Mouse (Mus musculus): Measurements from ENCODE around the gene Emc3. TPM values are rescaled to one million over a fixed set of nuclear protein-coding genes. Genes with fewer than 3 reads are reported as not detected.

Emc3 gene
- polyA plus RNA-seq, 1 experiment from 2014 or later, result 103 TPM

GRCm38 (mm10) chr6:113517434-113518080, 13.9 kb downstream of the Emc3 start:
- no peaks in the 10 kb centered on the region for H3K27me3 ChIP-seq
- no peak for ATAC-seq (ENCODE audit: borderline replicate concordance, extremely low read depth, low FRiP score, low TSS enrichment)
- no peak overlapping the region for H3K9ac ChIP-seq
- WGBS, result 86% methylated on average over 8 of the region's 8 CpGs
- H3K4me2 ChIP-seq, result no peak overlapping the region
- no peaks in the 10 kb centered on the region for H3K9me3 ChIP-seq
- no peak overlapping the region for H3K4me3 ChIP-seq
- H3K27ac ChIP-seq, result no peak overlapping the region
- no peaks in the 10 kb centered on the region for H3K4me1 ChIP-seq
- H3K36me3 ChIP-seq, result peaks cover 88% of the 10 kb centered on the region

- 96% methylated on average over 3 of the region's 3 CpGs for WGBS
- Histone ChIP-seq H3K9me3 (no peaks in the 10 kb centered on the region), H3K9ac (no peak overlapping the region), H3K27me3 (no peaks in the 10 kb centered on the region), H3K36me3 (peaks cover 63% of the 10 kb centered on the region), H3K4me3 (no peak overlapping the region), H3K4me2 (no peak overlapping the region), H3K27ac (no peak overlapping the region), H3K4me1 (no peaks in the 10 kb centered on the region)
- ATAC-seq (ENCODE audit: borderline replicate concordance, extremely low read depth, low FRiP score, low TSS enrichment), result no peak
Measured at GRCm38 (mm10) chr6:113514600-113514999, 16.9 kb downstream of the Emc3 start.

GRCm38 (mm10) chr6:113513944-113514343, 17.5 kb downstream of the Emc3 start:
- Histone ChIP-seq H3K27ac (no peak overlapping the region), H3K4me3 (no peak overlapping the region), H3K36me3 (peaks cover 56% of the 10 kb centered on the region), H3K27me3 (no peaks in the 10 kb centered on the region), H3K4me2 (no peak overlapping the region), H3K9me3 (no peaks in the 10 kb centered on the region), H3K4me1 (no peaks in the 10 kb centered on the region), H3K9ac (no peak overlapping the region)
- 93% methylated on average over 6 of the region's 6 CpGs for WGBS
- ATAC-seq (ENCODE audit: borderline replicate concordance, extremely low read depth, low FRiP score, low TSS enrichment), result no peak

DNA sequence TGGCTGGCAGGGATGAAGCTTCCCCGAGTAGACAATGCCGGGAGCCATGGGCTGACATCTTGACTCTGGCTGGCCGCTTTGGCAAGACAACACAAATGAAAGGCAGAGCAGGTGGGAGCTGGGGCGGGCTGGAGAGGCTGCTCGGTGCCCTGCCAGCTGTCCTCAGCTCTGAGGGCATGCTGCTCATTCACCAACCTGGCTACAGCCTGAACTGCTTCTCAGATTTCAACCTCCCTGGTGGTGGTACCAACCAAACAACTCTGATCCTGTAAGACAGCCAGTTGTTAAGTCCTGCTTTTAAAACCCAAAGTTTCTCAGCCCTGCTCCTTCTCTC, 22.5 kb downstream of the Emc3 start:
- 42% methylated on average over 5 of the region's 5 CpGs for WGBS
- H3K4me1 ChIP-seq, result no peaks in the 10 kb centered on the region
- H3K4me3 ChIP-seq, result no peak overlapping the region
- H3K27me3 ChIP-seq, result no peaks in the 10 kb centered on the region
- H3K27ac ChIP-seq, result no peak overlapping the region
- H3K9ac ChIP-seq, result no peak overlapping the region
- ATAC-seq (ENCODE audit: borderline replicate concordance, extremely low read depth, low FRiP score, low TSS enrichment), result no peak
- H3K9me3 ChIP-seq, result no peaks in the 10 kb centered on the region
- no peak overlapping the region for H3K4me2 ChIP-seq
- peaks cover 8% of the 10 kb centered on the region for H3K36me3 ChIP-seq

GRCm38 (mm10) chr6:113508272-113508946, 23.0 kb downstream of the Emc3 start:
- no peak for ATAC-seq (ENCODE audit: borderline replicate concordance, extremely low read depth, low FRiP score, low TSS enrichment)
- H3K9ac ChIP-seq, result no peak overlapping the region
- peaks cover 3% of the 10 kb centered on the region; the same call in 1 of the 2 replicates for H3K36me3 ChIP-seq
- 50% methylated on average over 7 of the region's 7 CpGs for WGBS
- no peak overlapping the region for H3K4me2 ChIP-seq
- H3K4me3 ChIP-seq, result no peak overlapping the region
- no peaks in the 10 kb centered on the region for H3K9me3 ChIP-seq
- no peaks in the 10 kb centered on the region for H3K4me1 ChIP-seq
- no peaks in the 10 kb centered on the region for H3K27me3 ChIP-seq
- no peak overlapping the region for H3K27ac ChIP-seq

GRCm38 (mm10) chr6:113507130-113507529, 24.3 kb downstream of the Emc3 start:
- Histone ChIP-seq H3K27me3 (peaks cover 10% of the 10 kb centered on the region; the same call in 1 of the 2 replicates), H3K9ac (no peak overlapping the region), H3K36me3 (no peaks in the 10 kb centered on the region), H3K9me3 (no peaks in the 10 kb centered on the region), H3K4me2 (no peak overlapping the region), H3K4me1 (no peaks in the 10 kb centered on the region), H3K4me3 (no peak overlapping the region), H3K27ac (no peak overlapping the region)
- ATAC-seq (ENCODE audit: borderline replicate concordance, extremely low read depth, low FRiP score, low TSS enrichment), result no peak

GRCm38 (mm10) chr6:113505689-113506088, 25.8 kb downstream of the Emc3 start:
- no peak overlapping the region for H3K4me2 ChIP-seq
- no peaks in the 10 kb centered on the region for H3K36me3 ChIP-seq
- H3K27ac ChIP-seq, result no peak overlapping the region
- WGBS, result 75% methylated on average over 1 of the region's 1 CpGs
- H3K27me3 ChIP-seq, result peaks cover 24% of the 10 kb centered on the region
- H3K4me3 ChIP-seq, result no peak overlapping the region
- H3K4me1 ChIP-seq, result peaks cover 4% of the 10 kb centered on the region; the same call in 1 of the 2 replicates
- no peaks in the 10 kb centered on the region for H3K9me3 ChIP-seq
- no peak overlapping the region for H3K9ac ChIP-seq
- no peak for ATAC-seq (ENCODE audit: borderline replicate concordance, extremely low read depth, low FRiP score, low TSS enrichment)

- H3K9me3 ChIP-seq, result no peaks in the 10 kb centered on the region
- no peak overlapping the region for H3K9ac ChIP-seq
- H3K4me3 ChIP-seq, result no peak overlapping the region
- no peak for ATAC-seq (ENCODE audit: borderline replicate concordance, extremely low read depth, low FRiP score, low TSS enrichment)
- no peak overlapping the region for H3K4me2 ChIP-seq
- no peaks in the 10 kb centered on the region for H3K36me3 ChIP-seq
- peaks cover 41% of the 10 kb centered on the region for H3K27me3 ChIP-seq
- no peak overlapping the region for H3K27ac ChIP-seq
- peaks cover 4% of the 10 kb centered on the region; the same call in 1 of the 2 replicates for H3K4me1 ChIP-seq
- 89% methylated on average over 2 of the region's 2 CpGs for WGBS
Measured at GRCm38 (mm10) chr6:113502801-113503200, 28.7 kb downstream of the Emc3 start.

DNA sequence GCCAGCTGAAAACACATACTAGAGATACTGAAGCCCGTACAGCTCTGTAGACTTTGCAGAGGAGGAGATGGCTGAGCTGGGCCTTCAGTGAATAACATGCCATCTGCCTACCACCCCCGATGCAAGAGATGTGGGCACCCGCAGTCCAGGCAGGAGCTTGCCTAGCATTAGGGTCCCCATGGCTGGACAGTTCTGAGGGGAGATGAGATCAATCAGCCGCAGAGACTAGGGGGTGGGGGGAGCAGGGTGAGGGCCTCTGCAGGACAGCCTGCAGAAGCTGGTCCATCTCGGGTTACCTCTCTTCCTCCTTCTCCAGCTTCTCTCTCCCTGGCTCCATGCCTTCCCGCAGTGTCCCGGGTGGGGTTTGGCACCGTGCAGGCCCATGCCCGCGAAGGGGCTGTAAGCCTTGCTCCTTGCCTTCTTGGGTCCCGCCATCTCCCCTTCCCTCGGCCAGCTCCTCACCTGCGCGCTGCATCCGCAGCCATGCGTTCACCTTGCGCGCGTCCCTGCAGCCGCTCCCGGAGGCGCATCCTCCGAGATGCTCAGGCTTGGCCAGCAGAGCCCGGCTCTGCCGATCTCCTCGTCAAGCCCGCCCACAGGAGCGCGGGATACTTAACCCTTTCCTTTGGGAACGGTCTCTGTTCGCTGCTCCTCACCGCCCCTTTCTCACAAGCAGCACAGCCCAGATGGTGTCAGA, 29.9 kb downstream of the Emc3 start, which contains the start of gene Prrt3:
Prrt3 (minus strand) TSS at position 544 of the 697 bp plus-strand sequence.
- Histone ChIP-seq H3K4me3 (peak within 1 kb of the TSS; percentile 25), H3K4me2 (peak within 1 kb of the TSS; percentile 51), H3K27me3 (peaks cover 53% of the 10 kb centered on the region), H3K36me3 (no peaks in the 10 kb centered on the region), H3K9ac (no peak within 1 kb of the TSS), H3K9me3 (no peaks in the 10 kb centered on the region), H3K27ac (no peak within 1 kb of the TSS), H3K4me1 (peaks cover 4% of the 10 kb centered on the region; the same call in 1 of the 2 replicates)
- WGBS, result 4% methylated on average over 31 of the region's 32 CpGs
- no peak; the same call in 1 of the 2 replicates for ATAC-seq (ENCODE audit: borderline replicate concordance, extremely low read depth, low FRiP score, low TSS enrichment)

GRCm38 (mm10) chr6:113499346-113499745, 32.1 kb downstream of the Emc3 start:
- H3K27me3 ChIP-seq, result peaks cover 75% of the 10 kb centered on the region
- no peak overlapping the region for H3K27ac ChIP-seq
- no peaks in the 10 kb centered on the region for H3K9me3 ChIP-seq
- WGBS, result 69% methylated on average over 6 of the region's 6 CpGs
- ATAC-seq (ENCODE audit: borderline replicate concordance, extremely low read depth, low FRiP score, low TSS enrichment), result no peak
- H3K4me1 ChIP-seq, result peaks cover 17% of the 10 kb centered on the region
- no peak overlapping the region for H3K4me2 ChIP-seq
- no peak overlapping the region for H3K9ac ChIP-seq
- H3K4me3 ChIP-seq, result no peak overlapping the region
- H3K36me3 ChIP-seq, result no peaks in the 10 kb centered on the region

- H3K4me2 ChIP-seq, result peak overlapping the region; percentile 63
- H3K36me3 ChIP-seq, result peaks cover 4% of the 10 kb centered on the region; the same call in 1 of the 2 replicates
- no peak overlapping the region for H3K9ac ChIP-seq
- H3K27ac ChIP-seq, result no peak overlapping the region
- H3K4me1 ChIP-seq, result peaks cover 14% of the 10 kb centered on the region
- H3K27me3 ChIP-seq, result peaks cover 46% of the 10 kb centered on the region
- WGBS, result 31% methylated on average over 28 of the region's 28 CpGs
- H3K4me3 ChIP-seq, result peak overlapping the region; percentile 36
- no peak for ATAC-seq (ENCODE audit: borderline replicate concordance, extremely low read depth, low FRiP score, low TSS enrichment)
- H3K9me3 ChIP-seq, result no peaks in the 10 kb centered on the region
Measured at GRCm38 (mm10) chr6:113495071-113495675, 36.3 kb downstream of the Emc3 start.

Measured in lung, embryonic 15.5 days (tissue).